Mouse (Mus musculus): ENCODE results near the gene Mtch1.

- no peak for TF ChIP-seq CTCF (IDR thresholded peaks at IDR 0.05; ENCODE audit: low read depth)
- no peak for TF ChIP-seq EP300 (IDR thresholded peaks at IDR 0.05; ENCODE audit: low read depth)
Measured at GRCm38 (mm10) chr17:29319476-29319875, 28.3 kb downstream of the Mtch1 start.

Measured in liver, embryonic 14.5 days (tissue).